Mouse (Mus musculus) cortical plate, adult 2 months (tissue): ENCODE data around the gene Map3k14.

Source experiments
- CTCF ChIP-seq: fragments of 200-500 bp; IDR thresholded peaks from 2 replicates; pipeline ENCODE4 v1.5.1; 2011; ENCODE audit warnings: mild to moderate bottlenecking, control low read depth, low read length; ENCODE audit not compliant: insufficient read depth; ENCODE audit errors: extremely low read depth
- POLR2A ChIP-seq: fragments of 200-500 bp; IDR thresholded peaks from 2 replicates; pipeline ENCODE4 v1.6.1; 2011; ENCODE audit warnings: mild to moderate bottlenecking, low read length, control low read depth; ENCODE audit not compliant: insufficient read depth; ENCODE audit errors: extremely low read depth

- TF ChIP-seq POLR2A (no peak), CTCF (no peak)
These were observed 2.1 kb downstream of the Map3k14 start for GRCm38 (mm10) chr11:103265211-103265610.
